In genomic region chr1:160703813-160704212, GRCm38 (mm10) we compare ENCODE assay signal across 25 mouse cellular contexts.
DNase-seq lines count a peak whose midpoint lies in the region; ATAC-seq and TF ChIP-seq lines count a peak whose summit lies in the region.
"Had no signal": no experiment of that assay in that cellular context is flagged by ENCODE, and none has a peak within 500 bp of the region (broad histone marks: within the 10 kb centered on the region; RNA-seq: fewer than 3 reads in every experiment).

No protein-coding gene starts in this region.

- H3K9me3 ChIP-seq in megakaryocyte, embryonic 14.5 days = no peaks in the 10 kb centered on the region
- no peaks in the 10 kb centered on the region for H3K9me3 ChIP-seq in G1E (replicated peaks)
- H3K9me3 ChIP-seq: embryonic facial prominence, embryonic 12.5 days; embryonic facial prominence, embryonic 15.5 days; heart, embryonic 12.5 days; heart, embryonic 15.5 days; hindbrain, embryonic 15.5 days had no signal

- H3K27me3 ChIP-seq in megakaryocyte, embryonic 14.5 days (replicated peaks) = no peaks in the 10 kb centered on the region
- H3K27me3 ChIP-seq in G1E (ENCODE audit: insufficient read depth, low read length) = no peaks in the 10 kb centered on the region
- H3K27me3 ChIP-seq: embryonic facial prominence, embryonic 12.5 days; embryonic facial prominence, embryonic 15.5 days; heart, embryonic 12.5 days; heart, embryonic 15.5 days; hindbrain, embryonic 15.5 days had no signal

- ATAC-seq in megakaryocyte, adult 5-6 weeks (ENCODE audit: poor library complexity, severe bottlenecking) = no peak
- no peak for ATAC-seq in G1E (ENCODE audit: extremely low read depth, insufficient number of reproducible peaks, low FRiP score, poor library complexity, severe bottlenecking)
- ATAC-seq: forebrain, embryonic 14.5 days; forebrain, postnatal 0 days; inflammation-experienced regulatory T-cells, adult 6 months had no signal

- peak overlapping the region; percentile 75 for H3K4me3 ChIP-seq in megakaryocyte, embryonic 14.5 days (replicated peaks)
- H3K4me3 ChIP-seq in G1E (ENCODE audit: low read depth, low read length) = peak overlapping the region; percentile 2; the same call in 1 of the 2 replicates
- H3K4me3 ChIP-seq: embryonic facial prominence, embryonic 12.5 days; embryonic facial prominence, embryonic 15.5 days; gastrocnemius, adult 2 months; heart, embryonic 12.5 days; heart, embryonic 15.5 days; hindbrain, embryonic 15.5 days had no signal

- TF ChIP-seq CTCF in G1E (IDR thresholded peaks at IDR 0.05; ENCODE audit: low read depth, low read length) = no peak

- H3K36me3 ChIP-seq in megakaryocyte, embryonic 14.5 days (replicated peaks; ENCODE audit: low read length) = peaks cover 17% of the 10 kb centered on the region
- H3K36me3 ChIP-seq in G1E (replicated peaks) = peaks cover 33% of the 10 kb centered on the region
- H3K36me3 ChIP-seq: embryonic facial prominence, embryonic 12.5 days had no signal

- peak; percentile 39 for DNase-seq in heart, adult 11 months
- no peak for DNase-seq in heart, postnatal 4 days
- DNase-seq in G1E (ENCODE audit: low spot score) = no peak
- no peak for DNase-seq in right cerebral cortex, postnatal 10 days (ENCODE audit: low spot score in 2 of 2)
- DNase-seq: adrenal gland, adult 2 months; adrenal gland, postnatal 14 days; cerebellum, adult 11 months; cerebellum, adult 2 months; cerebellum, adult 9-11 months; cerebellum, postnatal 25 days; forebrain, postnatal 0 days; gastrocnemius, adult 2 months; gastrocnemius, postnatal 14 days; heart, adult 18-20 months; heart, postnatal 10 days; heart, postnatal 36 days had no signal

- H3K4me1 ChIP-seq in megakaryocyte, embryonic 14.5 days = peaks cover 4% of the 10 kb centered on the region; the same call in 1 of the 2 replicates
- no peaks in the 10 kb centered on the region for H3K4me1 ChIP-seq in G1E (ENCODE audit: insufficient read depth, low read depth, low read length)
- H3K4me1 ChIP-seq: embryonic facial prominence, embryonic 12.5 days; embryonic facial prominence, embryonic 15.5 days; heart, embryonic 12.5 days; heart, embryonic 15.5 days; hindbrain, embryonic 15.5 days had no signal
